Mouse (Mus musculus): ENCODE data around the gene S100a1.

The S100a1 gene

GRCm38 (mm10) chr3:90513796-90514590, at the start of gene S100a1, which contains the start of gene S100a13:
Gene S100a1 (minus strand): TSS chr3:90514392.
Gene S100a13 (plus strand): TSS chr3:90514435.
- in situ Hi-C loops (cut with MboI): loop anchor here (10.0 kb wide), 1 partner anchor 101 kb away; the partner anchor contains the start of gene S100a6

- in situ Hi-C loops (cut with MboI): no loop called here
Observed at GRCm38 (mm10) chr3:90560008-90560628, 45.9 kb upstream of the S100a1 start, which contains the start of gene S100a3. Gene S100a3 (plus strand): TSS chr3:90560578.

GRCm38 (mm10) chr3:90555954-90556353, 41.8 kb upstream of the S100a1 start:
- in situ Hi-C loops (cut with MboI): no loop called here

- in situ Hi-C loops (cut with MboI): no loop called here
Observed at GRCm38 (mm10) chr3:90552231-90552630, 38.0 kb upstream of the S100a1 start.

GRCm38 (mm10) chr3:90550421-90550790, 36.2 kb upstream of the S100a1 start:
- in situ Hi-C loops (cut with MboI): no loop called here

- in situ Hi-C loops (cut with MboI): no loop called here
Observed at GRCm38 (mm10) chr3:90549676-90550420, 35.7 kb upstream of the S100a1 start.

GRCm38 (mm10) chr3:90540904-90541303, 26.7 kb upstream of the S100a1 start:
- in situ Hi-C loops (cut with MboI): no loop called here

GRCm38 (mm10) chr3:90537905-90538296, 23.7 kb upstream of the S100a1 start:
- in situ Hi-C loops (cut with MboI): no loop called here

- in situ Hi-C loops (cut with MboI): no loop called here
Observed at GRCm38 (mm10) chr3:90537141-90537904, 23.1 kb upstream of the S100a1 start, which contains the start of gene S100a16. Gene S100a16 (plus strand): TSS chr3:90537254.

- in situ Hi-C loops (cut with MboI): no loop called here
Observed at GRCm38 (mm10) chr3:90535446-90535845, 21.3 kb upstream of the S100a1 start.

GRCm38 (mm10) chr3:90531713-90532112, 17.5 kb upstream of the S100a1 start:
- in situ Hi-C loops (cut with MboI): no loop called here

- in situ Hi-C loops (cut with MboI): no loop called here
Observed at GRCm38 (mm10) chr3:90527291-90527873, 13.2 kb upstream of the S100a1 start.

- in situ Hi-C loops (cut with MboI): no loop called here
Observed at GRCm38 (mm10) chr3:90526580-90526979, 12.4 kb upstream of the S100a1 start, which contains the start of gene S100a14. Gene S100a14 (plus strand): TSS chr3:90526856.

- in situ Hi-C loops (cut with MboI): no loop called here
Observed at GRCm38 (mm10) chr3:90526076-90526475, 11.9 kb upstream of the S100a1 start.

- in situ Hi-C loops (cut with MboI): no loop called here
Observed at GRCm38 (mm10) chr3:90525421-90525820, 11.2 kb upstream of the S100a1 start.

GRCm38 (mm10) chr3:90517711-90518110, 3.5 kb upstream of the S100a1 start:
- in situ Hi-C loops (cut with MboI): loop anchor here (10.0 kb wide), 1 partner anchor 97 kb away; the partner anchor contains the start of gene S100a6

GRCm38 (mm10) chr3:90515789-90516188, 1.6 kb upstream of the S100a1 start:
- in situ Hi-C loops (cut with MboI): loop anchor here (10.0 kb wide), 1 partner anchor 99 kb away; the partner anchor contains the start of gene S100a6

- in situ Hi-C loops (cut with MboI): loop anchor here (10.0 kb wide), 1 partner anchor 100 kb away; the partner anchor contains the start of gene S100a6
Observed at GRCm38 (mm10) chr3:90515242-90515641, 1.1 kb upstream of the S100a1 start.

GRCm38 (mm10) chr3:90514691-90515090, 499 bp upstream of the S100a1 start:
- in situ Hi-C loops (cut with MboI): loop anchor here (10.0 kb wide), 1 partner anchor 100 kb away; the partner anchor contains the start of gene S100a6

GRCm38 (mm10) chr3:90512948-90513642, 1.1 kb downstream of the S100a1 start:
- in situ Hi-C loops (cut with MboI): loop anchor here (10.0 kb wide), 1 partner anchor 102 kb away; the partner anchor contains the start of gene S100a6

Measured in mature B cell (primary cell).